Mouse (Mus musculus): Measurements from ENCODE around the gene Fam163b. TPM values are rescaled to one million over a fixed set of nuclear protein-coding genes. Genes with fewer than 3 reads are reported as not detected.

Gene Fam163b
- polyA plus RNA-seq, 1 experiment, result not detected

- no peak overlapping the region for H3K4me3 ChIP-seq (replicated peaks)
- TF ChIP-seq TAL1 (IDR thresholded peaks at IDR 0.05; ENCODE audit: low read length) (no peak), GATA1 (IDR thresholded peaks at IDR 0.05; ENCODE audit: low read length) (no peak)
- no peaks in the 10 kb centered on the region for H3K36me3 ChIP-seq (ENCODE audit: control insufficient read depth)
- H3K9me3 ChIP-seq (ENCODE audit: control insufficient read depth, low read length), result no peaks in the 10 kb centered on the region
- no peaks in the 10 kb centered on the region for H3K4me1 ChIP-seq (ENCODE audit: control insufficient read depth)
- H3K27me3 ChIP-seq (ENCODE audit: control insufficient read depth), result no peaks in the 10 kb centered on the region
Measured at GRCm38 (mm10) chr2:27097776-27098175, 44.5 kb downstream of the Fam163b start.

GRCm38 (mm10) chr2:27097241-27097656 is 45.0 kb downstream of the Fam163b start:
- no peaks in the 10 kb centered on the region for H3K4me1 ChIP-seq (ENCODE audit: control insufficient read depth)
- TF ChIP-seq TAL1 (IDR thresholded peaks at IDR 0.05; ENCODE audit: low read length), result no peak
- no peak for TF ChIP-seq GATA1 (IDR thresholded peaks at IDR 0.05; ENCODE audit: low read length)
- no peaks in the 10 kb centered on the region for H3K27me3 ChIP-seq (ENCODE audit: control insufficient read depth)
- H3K4me3 ChIP-seq (replicated peaks), result no peak overlapping the region
- H3K9me3 ChIP-seq (ENCODE audit: control insufficient read depth, low read length), result no peaks in the 10 kb centered on the region
- no peaks in the 10 kb centered on the region for H3K36me3 ChIP-seq (ENCODE audit: control insufficient read depth)

- H3K36me3 ChIP-seq (ENCODE audit: control insufficient read depth), result no peaks in the 10 kb centered on the region
- H3K9me3 ChIP-seq (ENCODE audit: control insufficient read depth, low read length), result no peaks in the 10 kb centered on the region
- no peaks in the 10 kb centered on the region for H3K27me3 ChIP-seq (ENCODE audit: control insufficient read depth)
- no peak overlapping the region for H3K4me3 ChIP-seq (replicated peaks)
- TF ChIP-seq GATA1 (IDR thresholded peaks at IDR 0.05; ENCODE audit: low read length) (no peak), TAL1 (IDR thresholded peaks at IDR 0.05; ENCODE audit: low read length) (no peak)
- H3K4me1 ChIP-seq (ENCODE audit: control insufficient read depth), result no peaks in the 10 kb centered on the region
Measured at GRCm38 (mm10) chr2:27096341-27096981, 45.8 kb downstream of the Fam163b start.

GRCm38 (mm10) chr2:27095178-27095577 is 47.1 kb downstream of the Fam163b start:
- no peaks in the 10 kb centered on the region for H3K27me3 ChIP-seq (ENCODE audit: control insufficient read depth)
- no peak overlapping the region for H3K4me3 ChIP-seq (replicated peaks)
- H3K4me1 ChIP-seq (ENCODE audit: control insufficient read depth), result no peaks in the 10 kb centered on the region
- no peaks in the 10 kb centered on the region for H3K36me3 ChIP-seq (ENCODE audit: control insufficient read depth)
- no peaks in the 10 kb centered on the region for H3K9me3 ChIP-seq (ENCODE audit: control insufficient read depth, low read length)
- TF ChIP-seq TAL1 (IDR thresholded peaks at IDR 0.05; ENCODE audit: low read length) (no peak), GATA1 (IDR thresholded peaks at IDR 0.05; ENCODE audit: low read length) (no peak)

- Histone ChIP-seq H3K4me1 (ENCODE audit: control insufficient read depth) (no peaks in the 10 kb centered on the region), H3K36me3 (ENCODE audit: control insufficient read depth) (no peaks in the 10 kb centered on the region), H3K4me3 (replicated peaks) (no peak overlapping the region), H3K27me3 (ENCODE audit: control insufficient read depth) (no peaks in the 10 kb centered on the region), H3K9me3 (ENCODE audit: control insufficient read depth, low read length) (no peaks in the 10 kb centered on the region)
- TF ChIP-seq TAL1 (IDR thresholded peaks at IDR 0.05; ENCODE audit: low read length) (no peak), GATA1 (IDR thresholded peaks at IDR 0.05; ENCODE audit: low read length) (no peak)
Measured at GRCm38 (mm10) chr2:27089238-27089637, 53.1 kb downstream of the Fam163b start.

GRCm38 (mm10) chr2:27088700-27089099 is 53.6 kb downstream of the Fam163b start:
- TF ChIP-seq GATA1 (IDR thresholded peaks at IDR 0.05; ENCODE audit: low read length) (no peak), TAL1 (IDR thresholded peaks at IDR 0.05; ENCODE audit: low read length) (no peak)

GRCm38 (mm10) chr2:27088071-27088644 is 54.1 kb downstream of the Fam163b start:
- Histone ChIP-seq H3K27me3 (ENCODE audit: control insufficient read depth) (no peaks in the 10 kb centered on the region), H3K4me1 (ENCODE audit: control insufficient read depth) (no peaks in the 10 kb centered on the region), H3K4me3 (replicated peaks) (no peak overlapping the region), H3K9me3 (ENCODE audit: control insufficient read depth, low read length) (no peaks in the 10 kb centered on the region), H3K36me3 (ENCODE audit: control insufficient read depth) (no peaks in the 10 kb centered on the region)
- TF ChIP-seq TAL1 (IDR thresholded peaks at IDR 0.05; ENCODE audit: low read length) (no peak), GATA1 (IDR thresholded peaks at IDR 0.05; ENCODE audit: low read length) (no peak)

More at GRCm38 (mm10) chr2:27088700-27089099, 53.6 kb downstream of the Fam163b start:
- Histone ChIP-seq H3K4me3 (replicated peaks) (no peak overlapping the region), H3K9me3 (ENCODE audit: control insufficient read depth, low read length) (no peaks in the 10 kb centered on the region), H3K4me1 (ENCODE audit: control insufficient read depth) (no peaks in the 10 kb centered on the region), H3K36me3 (ENCODE audit: control insufficient read depth) (no peaks in the 10 kb centered on the region), H3K27me3 (ENCODE audit: control insufficient read depth) (no peaks in the 10 kb centered on the region)

- H3K27me3 ChIP-seq (ENCODE audit: control insufficient read depth), result no peaks in the 10 kb centered on the region
- no peaks in the 10 kb centered on the region for H3K9me3 ChIP-seq (ENCODE audit: control insufficient read depth, low read length)
- no peak overlapping the region for H3K4me3 ChIP-seq (replicated peaks)
- H3K4me1 ChIP-seq (ENCODE audit: control insufficient read depth), result no peaks in the 10 kb centered on the region
- no peaks in the 10 kb centered on the region for H3K36me3 ChIP-seq (ENCODE audit: control insufficient read depth)
- TF ChIP-seq TAL1 (IDR thresholded peaks at IDR 0.05; ENCODE audit: low read length) (no peak), GATA1 (IDR thresholded peaks at IDR 0.05; ENCODE audit: low read length) (no peak)
Measured at GRCm38 (mm10) chr2:27087581-27087980, 54.7 kb downstream of the Fam163b start.

GRCm38 (mm10) chr2:27086483-27087010 is 55.7 kb downstream of the Fam163b start:
- no peaks in the 10 kb centered on the region for H3K27me3 ChIP-seq (ENCODE audit: control insufficient read depth)

More at GRCm38 (mm10) chr2:27086483-27087010, 55.7 kb downstream of the Fam163b start:
- Histone ChIP-seq H3K4me3 (replicated peaks) (no peak overlapping the region), H3K9me3 (ENCODE audit: control insufficient read depth, low read length) (no peaks in the 10 kb centered on the region), H3K4me1 (ENCODE audit: control insufficient read depth) (no peaks in the 10 kb centered on the region), H3K36me3 (ENCODE audit: control insufficient read depth) (no peaks in the 10 kb centered on the region)
- TF ChIP-seq GATA1 (IDR thresholded peaks at IDR 0.05; ENCODE audit: low read length) (no peak), TAL1 (IDR thresholded peaks at IDR 0.05; ENCODE audit: low read length) (no peak)
